Mouse (Mus musculus) right cerebral cortex, postnatal 25 days (tissue): ENCODE measurements at regions not wholly inside any gene's neighbourhood (a gene's known extent, or its start where the extent isn't known, plus 50 kb on each side); places are given as distances from the start of the nearest gene placed in this dataset.

ENCODE experiments used
- DNase-seq: peaks from one replicate; pipeline ENCODE4 v3.0.0; 2022

GRCm38 (mm10) chr10:23477104-23477503 is 126.5 kb upstream of the Eya4 start:
- no peak for DNase-seq

- no peak for DNase-seq
Measured at GRCm38 (mm10) chr10:23450997-23451396, 100.4 kb upstream of the Eya4 start.

- DNase-seq, result no peak
Measured at GRCm38 (mm10) chr10:23450647-23450979, 100.0 kb upstream of the Eya4 start.

- DNase-seq, result no peak
Measured at GRCm38 (mm10) chr10:23449860-23450646, 99.5 kb upstream of the Eya4 start.

- no peak for DNase-seq
Measured at GRCm38 (mm10) chr10:23448976-23449859, 98.6 kb upstream of the Eya4 start.

GRCm38 (mm10) chr10:23430376-23430775 is 79.8 kb upstream of the Eya4 start:
- no peak for DNase-seq

- DNase-seq, result no peak
Measured at GRCm38 (mm10) chr10:23413794-23414518, 63.4 kb upstream of the Eya4 start.

- no peak for DNase-seq
Measured at GRCm38 (mm10) chr10:23403351-23403938, 52.9 kb upstream of the Eya4 start.
